Mouse (Mus musculus): Measurements from ENCODE around the gene Mfsd11. TPM values are rescaled to one million over a fixed set of nuclear protein-coding genes. Genes with fewer than 3 reads are reported as not detected.

The Mfsd11 gene
- polyA plus RNA-seq, 1 experiment from 2014 or later: 32.2 TPM

DNA sequence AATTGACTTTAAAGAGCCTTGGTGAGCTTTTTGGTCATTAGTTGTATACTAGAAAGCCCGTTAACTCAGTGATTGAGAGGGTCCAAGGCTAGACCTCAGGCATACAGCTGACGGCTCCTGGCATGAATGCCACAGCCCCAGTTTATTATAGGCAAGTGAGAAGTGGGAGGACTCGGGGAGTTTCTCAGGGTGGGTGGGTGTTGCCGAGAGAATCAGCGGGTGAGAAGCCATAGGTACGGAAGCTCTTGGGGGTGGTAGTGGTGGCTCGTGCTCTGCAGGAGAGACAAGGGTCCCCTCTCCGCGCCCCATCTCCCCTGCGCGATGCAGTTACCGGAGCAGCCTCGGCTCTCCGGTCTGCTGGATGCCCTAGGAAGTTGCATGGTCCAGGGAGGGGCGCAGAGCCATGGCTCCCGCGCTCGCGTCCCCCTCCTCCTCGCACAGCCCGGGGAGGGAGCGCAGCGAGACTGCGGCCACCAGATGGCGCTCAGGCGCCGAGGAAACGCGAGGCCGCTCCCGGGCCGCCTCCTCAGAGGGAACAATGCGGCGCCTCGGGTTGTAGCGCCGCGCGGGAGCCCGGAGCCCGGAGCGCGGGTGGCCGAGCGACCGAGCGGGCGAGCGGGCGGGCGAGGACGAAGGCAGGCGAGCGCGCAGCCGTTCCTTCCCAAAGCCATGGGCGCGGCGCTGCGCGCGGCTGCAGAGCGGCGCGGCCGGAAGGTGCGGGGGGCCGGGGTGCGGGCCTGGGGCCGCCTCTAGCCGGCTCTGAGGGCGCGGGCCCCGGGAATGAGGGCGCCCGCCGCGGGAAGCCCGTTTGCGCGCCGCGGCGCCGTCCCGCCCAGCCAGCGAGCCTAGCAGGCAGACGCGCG, 66.3 kb downstream of the Mfsd11 start, which contains the start of gene Mgat5b:
Gene Mgat5b, plus strand, starts transcription at position 541 of the 863 bp plus-strand sequence.
- WGBS: 1% methylated on average over 90 of the region's 90 CpGs
- Histone ChIP-seq H3K27ac (replicated peaks) (no peak within 1 kb of the TSS), H3K27me3 (replicated peaks) (peaks cover 93% of the 10 kb centered on the region), H3K4me1 (peaks cover 22% of the 10 kb centered on the region), H3K9ac (peak within 1 kb of the TSS; percentile 81), H3K4me2 (peak within 1 kb of the TSS; percentile 99), H3K36me3 (no peaks in the 10 kb centered on the region), H3K9me3 (no peaks in the 10 kb centered on the region), H3K4me3 (peak within 1 kb of the TSS; percentile 67)
- peak; percentile 40; the same call in 1 of the 2 replicates for ATAC-seq (ENCODE audit: extremely low read depth, insufficient number of reproducible peaks, low FRiP score, low TSS enrichment)

DNA sequence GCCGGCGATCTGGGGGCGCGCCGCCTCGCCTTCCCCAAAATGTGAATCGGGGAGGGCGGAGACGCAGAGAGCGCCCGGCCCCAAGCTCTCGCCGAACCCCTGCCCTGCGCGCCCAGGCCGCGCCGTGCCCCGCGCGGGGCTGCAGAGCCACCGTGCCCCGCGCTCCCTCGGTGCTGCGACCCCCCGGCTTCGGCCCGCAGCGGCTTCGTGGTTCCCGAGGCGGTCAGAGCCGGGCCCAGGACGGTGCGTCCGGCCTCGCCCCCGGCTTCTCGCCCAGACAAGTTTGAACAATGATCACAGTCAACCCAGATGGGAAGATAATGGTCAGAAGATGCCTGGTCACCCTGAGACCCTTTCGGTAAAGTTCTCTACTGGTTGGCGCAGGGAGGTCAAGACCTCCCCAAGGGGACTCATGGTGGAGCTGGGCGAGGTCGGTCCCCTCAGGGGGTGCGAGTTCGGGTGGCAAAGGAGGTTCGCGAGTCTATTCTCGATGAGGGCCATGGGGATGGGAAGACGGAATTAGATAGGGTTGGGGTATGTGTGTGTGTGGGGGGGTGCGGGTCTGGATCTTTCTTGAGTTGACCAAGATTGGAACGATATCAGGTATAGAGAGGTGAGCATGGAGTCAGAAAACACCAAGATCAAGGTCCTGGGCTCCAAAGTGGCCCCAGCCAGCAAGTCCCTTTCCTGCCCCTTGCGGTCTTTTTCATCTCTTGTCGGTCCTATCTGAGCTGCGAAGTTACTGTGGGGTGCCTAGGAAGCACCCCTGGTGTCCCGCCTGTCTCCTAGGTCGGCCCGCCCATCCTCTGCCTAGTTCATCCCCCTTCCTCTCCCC, 67.2 kb downstream of the Mfsd11 start:
- H3K4me2 ChIP-seq: peak overlapping the region; percentile 99
- ATAC-seq (ENCODE audit: extremely low read depth, insufficient number of reproducible peaks, low FRiP score, low TSS enrichment): no peak
- no peaks in the 10 kb centered on the region for H3K9me3 ChIP-seq
- WGBS: 3% methylated on average over 56 of the region's 58 CpGs
- peaks cover 98% of the 10 kb centered on the region for H3K27me3 ChIP-seq (replicated peaks)
- H3K9ac ChIP-seq: peak overlapping the region; percentile 81
- no peak overlapping the region for H3K27ac ChIP-seq (replicated peaks)
- peaks cover 22% of the 10 kb centered on the region for H3K4me1 ChIP-seq
- H3K36me3 ChIP-seq: no peaks in the 10 kb centered on the region
- peak overlapping the region; percentile 67 for H3K4me3 ChIP-seq

DNA sequence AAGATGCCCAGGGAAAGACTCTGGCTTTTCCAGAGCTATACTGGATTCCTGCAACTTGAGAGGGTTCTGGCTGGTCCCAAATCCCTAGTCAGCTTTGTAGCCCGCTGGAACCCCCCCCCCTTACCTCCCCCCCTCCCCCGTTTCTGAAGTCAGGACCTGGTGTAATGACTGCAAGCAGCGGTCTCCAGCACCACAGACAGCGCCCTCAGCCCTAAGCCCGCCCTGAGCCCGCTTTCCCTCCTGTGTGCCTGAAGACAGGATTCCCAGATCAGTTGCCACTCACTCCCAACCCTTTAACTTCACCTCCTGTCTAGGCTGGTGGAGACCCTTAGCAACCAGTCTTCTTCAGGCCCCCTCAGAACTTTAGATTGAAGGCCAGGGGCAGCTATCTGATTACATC, 68.5 kb downstream of the Mfsd11 start:
- no peak for ATAC-seq (ENCODE audit: extremely low read depth, insufficient number of reproducible peaks, low FRiP score, low TSS enrichment)
- no peak overlapping the region for H3K9ac ChIP-seq
- H3K4me3 ChIP-seq: no peak overlapping the region
- no peak overlapping the region for H3K27ac ChIP-seq (replicated peaks)
- H3K4me1 ChIP-seq: peaks cover 25% of the 10 kb centered on the region
- no peak overlapping the region for H3K4me2 ChIP-seq
- H3K27me3 ChIP-seq (replicated peaks): peaks cover 93% of the 10 kb centered on the region
- no peaks in the 10 kb centered on the region for H3K36me3 ChIP-seq
- 0% methylated on average over 6 of the region's 6 CpGs for WGBS
- no peaks in the 10 kb centered on the region for H3K9me3 ChIP-seq

DNA sequence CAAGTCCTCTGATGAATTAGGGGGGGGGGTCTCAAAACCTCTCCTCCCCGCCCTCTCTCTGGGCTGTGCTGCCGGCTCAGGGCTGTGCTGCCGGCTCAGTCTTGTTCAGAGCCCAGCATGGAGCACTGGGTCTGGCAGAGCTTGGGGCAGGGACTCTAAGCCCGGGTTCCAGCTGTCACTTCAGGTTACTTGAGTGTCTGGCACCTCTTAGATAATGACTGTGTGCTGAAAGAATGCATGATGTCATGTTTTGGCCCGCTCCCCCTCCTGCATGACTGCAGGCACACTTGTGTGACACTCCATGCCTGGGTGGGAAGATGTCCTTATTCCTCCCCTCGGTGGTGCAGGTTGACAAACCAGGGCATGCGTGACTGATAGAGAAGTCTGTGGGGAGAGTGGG, 69.8 kb downstream of the Mfsd11 start:
- H3K27ac ChIP-seq (replicated peaks): peak overlapping the region; percentile 56; the same call in 1 of the 2 replicates
- ATAC-seq (ENCODE audit: extremely low read depth, insufficient number of reproducible peaks, low FRiP score, low TSS enrichment): 0 out of 2 replicates have a peak, but pooled peaks have one; percentile 21
- H3K4me3 ChIP-seq: no peak overlapping the region

More for the DNA sequence above, 69.8 kb downstream of the Mfsd11 start:
- H3K36me3 ChIP-seq: no peaks in the 10 kb centered on the region
- H3K27me3 ChIP-seq (replicated peaks): peaks cover 90% of the 10 kb centered on the region
- H3K4me2 ChIP-seq: no peak overlapping the region
- H3K9me3 ChIP-seq: no peaks in the 10 kb centered on the region
- 21% methylated on average over 7 of the region's 7 CpGs for WGBS
- peaks cover 27% of the 10 kb centered on the region for H3K4me1 ChIP-seq
- peak overlapping the region; percentile 24; the same call in 1 of the 2 replicates for H3K9ac ChIP-seq

Other genes starting within 250 kb of the Mfsd11 start
- 7.2 and 8.0 TPM in 2 replicates for gene Rhbdf2, start 225.4 kb upstream of the Mfsd11 start, polyA plus RNA-seq (2015; fragmentation: Nextera tagmentation; extraction: Ambion mirVana)
- gene Prcd, start 198.9 kb upstream of the Mfsd11 start, polyA plus RNA-seq (2015; fragmentation: Nextera tagmentation; extraction: Ambion mirVana): 0.51 and 0.93 TPM in 2 replicates
- gene Cygb, start 198.1 kb upstream of the Mfsd11 start, polyA plus RNA-seq (2015; fragmentation: Nextera tagmentation; extraction: Ambion mirVana): 2.6 TPM in 2 replicates
- not detected in 2 replicates for gene St6galnac1, start 76.9 kb upstream of the Mfsd11 start, polyA plus RNA-seq (2015; fragmentation: Nextera tagmentation; extraction: Ambion mirVana)
- gene Mxra7, start 24.4 kb upstream of the Mfsd11 start, polyA plus RNA-seq (2015; fragmentation: Nextera tagmentation; extraction: Ambion mirVana): 18.4 and 19.3 TPM in 2 replicates
- gene Mettl23, start 9.2 kb upstream of the Mfsd11 start, polyA plus RNA-seq (2015; fragmentation: Nextera tagmentation; extraction: Ambion mirVana): 63.8 and 68.8 TPM in 2 replicates
- 61.7 and 75.3 TPM in 2 replicates for gene Jmjd6, start 9.0 kb upstream of the Mfsd11 start, polyA plus RNA-seq (2015; fragmentation: Nextera tagmentation; extraction: Ambion mirVana)
- gene Srsf2, start 654 bp downstream of the Mfsd11 start, polyA plus RNA-seq (2015; fragmentation: Nextera tagmentation; extraction: Ambion mirVana): 530 and 543 TPM in 2 replicates
- 0.61 and 0.67 TPM in 2 replicates for gene Mgat5b, start 66.4 kb downstream of the Mfsd11 start, polyA plus RNA-seq (2015; fragmentation: Nextera tagmentation; extraction: Ambion mirVana)